Mouse (Mus musculus): ENCODE measurements around the gene Ntm. TPM values are rescaled to one million over a fixed set of nuclear protein-coding genes. Genes with fewer than 3 reads are reported as not detected.

Gene Ntm
- total and polyA plus RNA-seq, 3 experiments, result not detected

DNA sequence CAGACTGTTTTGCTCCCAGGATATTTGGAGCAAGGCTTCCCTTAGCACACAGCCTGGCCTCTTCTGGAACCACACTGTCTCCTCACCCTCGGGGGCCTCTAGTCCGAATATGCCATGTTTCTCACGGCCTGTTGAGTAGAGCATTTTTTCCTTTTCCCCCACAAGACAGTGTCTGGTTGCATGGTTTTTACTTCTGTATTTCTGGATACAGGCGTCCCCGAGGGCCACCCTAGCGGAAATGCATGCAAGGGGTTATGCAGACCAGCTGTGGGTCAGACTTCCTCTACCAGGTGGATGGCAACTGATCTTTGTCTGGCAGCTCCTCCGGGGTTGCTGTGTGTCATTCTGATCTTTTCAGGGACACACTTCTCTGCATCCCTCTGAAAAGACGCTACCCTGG is 315.2 kb downstream of the Ntm start:
- no peak for TF ChIP-seq GABPA (IDR thresholded peaks at IDR 0.05; ENCODE audit: low read depth, low read length)
- no peak for TF ChIP-seq KAT2A (conservative IDR thresholded peaks at IDR 0.05; ENCODE audit: low read depth, low read length)
- no peak for TF ChIP-seq TCF12 (IDR thresholded peaks at IDR 0.05; ENCODE audit: low read depth, low read length)
- no peak for TF ChIP-seq BHLHE40 (IDR thresholded peaks at IDR 0.05; ENCODE audit: borderline replicate concordance, low read depth, low read length)
- TF ChIP-seq USF2 (IDR thresholded peaks at IDR 0.05; ENCODE audit: borderline replicate concordance in 1 of 2, insufficient read depth in 1 of 2, low read depth in 1 of 2, low read length in 2 of 2), result no peak
- no peak for TF ChIP-seq MXI1 (IDR thresholded peaks at IDR 0.05; ENCODE audit: low read depth, low read length)
- TF ChIP-seq UBTF (IDR thresholded peaks at IDR 0.05; ENCODE audit: borderline replicate concordance, insufficient read depth, low read depth, low read length), result no peak
- no peak for TF ChIP-seq MAFK (IDR thresholded peaks at IDR 0.05; ENCODE audit: borderline replicate concordance, low read depth, low read length)
- no peak for TF ChIP-seq ELF1 (IDR thresholded peaks at IDR 0.05; ENCODE audit: low read depth, low read length)
- TF ChIP-seq ZNF384 (IDR thresholded peaks at IDR 0.05; ENCODE audit: low read depth, low read length), result no peak
- no peak for TF ChIP-seq ZC3H11A (IDR thresholded peaks at IDR 0.05; ENCODE audit: low read depth, low read length)
- Histone ChIP-seq H3K79me2 (ENCODE audit: control insufficient read depth, insufficient read depth, low read length, poor library complexity) (no peaks in the 10 kb centered on the region), H3K27ac (ENCODE audit: control insufficient read depth, low read depth, low read length) (no peak overlapping the region), H3K27me3 (ENCODE audit: control insufficient read depth in 1 of 2, insufficient read depth in 2 of 2, low read length in 2 of 2) (no peaks in the 10 kb centered on the region), H3K9ac (ENCODE audit: control insufficient read depth, low read depth, low read length, poor library complexity, severe bottlenecking) (no peak overlapping the region), H3K4me1 (ENCODE audit: control insufficient read depth in 1 of 2, insufficient read depth in 2 of 2, low read length in 2 of 2) (no peaks in the 10 kb centered on the region), H3K9me3 (replicated peaks; ENCODE audit: insufficient read depth, low read length) (no peaks in the 10 kb centered on the region), H3K36me3 (ENCODE audit: control insufficient read depth in 1 of 2, insufficient read depth in 2 of 2, low read length in 2 of 2) (no peaks in the 10 kb centered on the region), H3K4me3 (ENCODE audit: control insufficient read depth in 1 of 2, insufficient read depth in 1 of 2, low read depth in 2 of 2, low read length in 2 of 2) (no peak overlapping the region)
- DNase-seq (ENCODE audit: low read depth, low spot score), result no peak

DNA sequence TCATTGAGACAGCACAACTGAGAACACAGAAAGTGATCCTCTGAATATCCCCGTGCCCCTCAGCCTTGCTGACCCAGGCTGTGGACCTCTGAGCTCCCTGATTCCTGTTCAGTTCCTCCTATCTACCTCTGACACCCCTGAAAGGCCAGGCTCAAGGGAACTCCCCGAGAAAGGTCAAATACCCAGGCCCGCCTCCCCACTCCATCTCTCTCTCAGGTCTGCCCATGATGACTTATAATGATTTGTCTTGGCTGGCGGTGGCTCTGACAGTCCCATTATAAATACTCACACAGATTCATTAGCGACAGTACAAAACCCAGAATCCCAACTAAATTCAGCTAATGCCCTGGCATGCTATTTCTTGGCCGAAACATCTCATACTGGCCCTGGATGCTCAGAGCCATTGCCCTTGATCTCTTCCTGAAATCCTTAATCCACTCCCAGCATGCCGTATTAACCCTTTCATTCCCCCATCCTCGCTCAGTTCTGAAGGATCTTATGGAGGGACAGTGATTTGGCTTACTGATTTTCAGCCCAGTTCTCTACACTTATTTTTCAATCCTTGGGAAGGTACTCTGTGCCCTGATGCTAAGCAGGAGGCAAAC is 317.0 kb downstream of the Ntm start:
- no peak for DNase-seq (ENCODE audit: low read depth, low spot score)
- Histone ChIP-seq H3K4me1 (ENCODE audit: control insufficient read depth in 1 of 2, insufficient read depth in 2 of 2, low read length in 2 of 2) (no peaks in the 10 kb centered on the region), H3K27me3 (ENCODE audit: control insufficient read depth in 1 of 2, insufficient read depth in 2 of 2, low read length in 2 of 2) (no peaks in the 10 kb centered on the region), H3K36me3 (ENCODE audit: control insufficient read depth in 1 of 2, insufficient read depth in 2 of 2, low read length in 2 of 2) (no peaks in the 10 kb centered on the region), H3K9ac (ENCODE audit: control insufficient read depth, low read depth, low read length, poor library complexity, severe bottlenecking) (no peak overlapping the region), H3K27ac (ENCODE audit: control insufficient read depth, low read depth, low read length) (no peak overlapping the region), H3K79me2 (ENCODE audit: control insufficient read depth, insufficient read depth, low read length, poor library complexity) (no peaks in the 10 kb centered on the region), H3K9me3 (replicated peaks; ENCODE audit: insufficient read depth, low read length) (no peaks in the 10 kb centered on the region), H3K4me3 (ENCODE audit: control insufficient read depth in 1 of 2, insufficient read depth in 1 of 2, low read depth in 2 of 2, low read length in 2 of 2) (no peak overlapping the region)
- no peak for TF ChIP-seq USF2 (IDR thresholded peaks at IDR 0.05; ENCODE audit: borderline replicate concordance in 1 of 2, insufficient read depth in 1 of 2, low read depth in 1 of 2, low read length in 2 of 2)
- no peak for TF ChIP-seq TAL1 (IDR thresholded peaks at IDR 0.05; ENCODE audit: low read length)
- TF ChIP-seq SIN3A (IDR thresholded peaks at IDR 0.05; ENCODE audit: low read length), result no peak
- TF ChIP-seq TBP (IDR thresholded peaks at IDR 0.05; ENCODE audit: low read depth, low read length), result no peak
- no peak for TF ChIP-seq CHD1 (IDR thresholded peaks at IDR 0.05; ENCODE audit: low read depth, low read length)
- no peak for TF ChIP-seq MXI1 (IDR thresholded peaks at IDR 0.05; ENCODE audit: low read depth, low read length)
- no peak for TF ChIP-seq ETS1 (IDR thresholded peaks at IDR 0.05; ENCODE audit: low read depth, low read length)
- no peak for TF ChIP-seq NELFE (IDR thresholded peaks at IDR 0.05; ENCODE audit: low read depth, low read length)
- TF ChIP-seq HCFC1 (IDR thresholded peaks at IDR 0.05; ENCODE audit: low read depth, low read length), result no peak
- no peak for TF ChIP-seq GABPA (IDR thresholded peaks at IDR 0.05; ENCODE audit: low read depth, low read length)
- TF ChIP-seq ZKSCAN1 (IDR thresholded peaks at IDR 0.05; ENCODE audit: low read depth, low read length), result no peak
- TF ChIP-seq MEF2A (IDR thresholded peaks at IDR 0.05; ENCODE audit: extremely low read depth, insufficient replicate concordance, low read depth, low read length, poor library complexity, severe bottlenecking), result no peak
- no peak for TF ChIP-seq KAT2A (conservative IDR thresholded peaks at IDR 0.05; ENCODE audit: low read depth, low read length)
- no peak for TF ChIP-seq JUND (IDR thresholded peaks at IDR 0.05; ENCODE audit: low read depth, low read length)
- TF ChIP-seq POLR2AphosphoS5 (IDR thresholded peaks at IDR 0.05; ENCODE audit: borderline replicate concordance, low read depth, low read length), result no peak
- TF ChIP-seq MAFK (IDR thresholded peaks at IDR 0.05; ENCODE audit: borderline replicate concordance, low read depth, low read length), result no peak
- no peak for TF ChIP-seq ZNF384 (IDR thresholded peaks at IDR 0.05; ENCODE audit: low read depth, low read length)

All from MEL (cell line).